Mouse (Mus musculus) 3T3-L1 (cell line): Measurements from ENCODE around the gene Gm12248.
A peak's percentile ranks its signal among the peaks of the same experiment; 100 is the strongest.

ENCODE experiments used
- DNase-seq: peaks from one replicate; pipeline ENCODE4 v3.0.0-alpha.2; 2015; ENCODE audit warnings: low read depth, low spot score

The Gm12248 gene

GRCm38 (mm10) chr11:58093021-58093528 is at the start of gene Gm12248:
Gene Gm12248, minus strand, starts transcription at chr11:58093134.
- peak; percentile 56 for DNase-seq

- no peak for DNase-seq
These were observed 46.5 kb upstream of the Gm12248 start for GRCm38 (mm10) chr11:58139466-58139865.

GRCm38 (mm10) chr11:58138821-58139220 is 45.9 kb upstream of the Gm12248 start:
- DNase-seq = no peak

GRCm38 (mm10) chr11:58136677-58137076 is 43.7 kb upstream of the Gm12248 start:
- DNase-seq = no peak

- no peak for DNase-seq
These were observed 42.4 kb upstream of the Gm12248 start for GRCm38 (mm10) chr11:58135296-58135695.

GRCm38 (mm10) chr11:58134869-58135268 is 41.9 kb upstream of the Gm12248 start:
- no peak for DNase-seq

- no peak for DNase-seq
These were observed 39.1 kb upstream of the Gm12248 start for GRCm38 (mm10) chr11:58132026-58132425.

GRCm38 (mm10) chr11:58129302-58129843 is 36.4 kb upstream of the Gm12248 start:
- no peak for DNase-seq

GRCm38 (mm10) chr11:58127544-58127943 is 34.6 kb upstream of the Gm12248 start:
- DNase-seq = no peak

GRCm38 (mm10) chr11:58126397-58127160 is 33.6 kb upstream of the Gm12248 start:
- DNase-seq = peak; percentile 51

- no peak for DNase-seq
These were observed 32.1 kb upstream of the Gm12248 start for GRCm38 (mm10) chr11:58125021-58125420.

- no peak for DNase-seq
These were observed 30.8 kb upstream of the Gm12248 start for GRCm38 (mm10) chr11:58123711-58124110.

- no peak for DNase-seq
These were observed 28.4 kb upstream of the Gm12248 start for GRCm38 (mm10) chr11:58121351-58121750.

GRCm38 (mm10) chr11:58120655-58121054 is 27.7 kb upstream of the Gm12248 start:
- no peak for DNase-seq

GRCm38 (mm10) chr11:58117044-58117652 is 24.2 kb upstream of the Gm12248 start:
- DNase-seq = peak; percentile 39

GRCm38 (mm10) chr11:58116560-58116959 is 23.6 kb upstream of the Gm12248 start:
- DNase-seq = no peak

- no peak for DNase-seq
These were observed 14.9 kb upstream of the Gm12248 start for GRCm38 (mm10) chr11:58107664-58108337.

GRCm38 (mm10) chr11:58107009-58107408 is 14.1 kb upstream of the Gm12248 start:
- peak; percentile 84 for DNase-seq

GRCm38 (mm10) chr11:58104351-58104791 is 11.4 kb upstream of the Gm12248 start:
- DNase-seq = peak; percentile 48

- peak; percentile 95 for DNase-seq
These were observed 10.9 kb upstream of the Gm12248 start, which contains the start of gene Cnot8 for GRCm38 (mm10) chr11:58103697-58104306. Gene Cnot8, plus strand, starts transcription at chr11:58104153.

- DNase-seq = no peak
These were observed 10.4 kb upstream of the Gm12248 start for GRCm38 (mm10) chr11:58103344-58103653.
